Mouse (Mus musculus): ENCODE measurements at regions not wholly inside any gene's neighbourhood (a gene's known extent, or its start where the extent isn't known, plus 50 kb on each side); places are given as distances from the start of the nearest gene placed in this dataset.

GRCm38 (mm10) chr19:18200105-18200782 lies 362.8 kb upstream of the Pcsk5 start:
- no peak for DNase-seq (ENCODE audit: low read depth, low spot score)

GRCm38 (mm10) chr19:18189102-18189742 lies 351.8 kb upstream of the Pcsk5 start:
- DNase-seq (ENCODE audit: low read depth, low spot score), result peak; percentile 18

GRCm38 (mm10) chr19:18188122-18188866 lies 350.9 kb upstream of the Pcsk5 start:
- no peak for DNase-seq (ENCODE audit: low read depth, low spot score)

GRCm38 (mm10) chr19:18185767-18186554 lies 348.5 kb upstream of the Pcsk5 start:
- no peak for DNase-seq (ENCODE audit: low read depth, low spot score)

GRCm38 (mm10) chr19:18185211-18185610 lies 347.8 kb upstream of the Pcsk5 start:
- DNase-seq (ENCODE audit: low read depth, low spot score), result no peak

GRCm38 (mm10) chr19:18176200-18176599 lies 338.8 kb upstream of the Pcsk5 start:
- DNase-seq (ENCODE audit: low read depth, low spot score), result no peak

- DNase-seq (ENCODE audit: low read depth, low spot score), result no peak
Measured at GRCm38 (mm10) chr19:18146494-18146893, 309.1 kb upstream of the Pcsk5 start.

GRCm38 (mm10) chr19:18130936-18131335 lies 293.5 kb upstream of the Pcsk5 start:
- DNase-seq (ENCODE audit: low read depth, low spot score), result no peak

GRCm38 (mm10) chr19:18128786-18129185 lies 291.4 kb upstream of the Pcsk5 start:
- DNase-seq (ENCODE audit: low read depth, low spot score), result no peak

GRCm38 (mm10) chr19:18106236-18106635 lies 268.8 kb upstream of the Pcsk5 start:
- no peak for DNase-seq (ENCODE audit: low read depth, low spot score)

GRCm38 (mm10) chr19:18104590-18104989 lies 267.2 kb upstream of the Pcsk5 start:
- DNase-seq (ENCODE audit: low read depth, low spot score), result peak; percentile 20

GRCm38 (mm10) chr19:18101423-18102341 lies 264.2 kb upstream of the Pcsk5 start:
- DNase-seq (ENCODE audit: low read depth, low spot score), result no peak

GRCm38 (mm10) chr19:18083312-18083711 lies 245.9 kb upstream of the Pcsk5 start:
- no peak for DNase-seq (ENCODE audit: low read depth, low spot score)

- DNase-seq (ENCODE audit: low read depth, low spot score), result no peak
Measured at GRCm38 (mm10) chr19:18068919-18069318, 231.5 kb upstream of the Pcsk5 start.

GRCm38 (mm10) chr19:18067855-18068494 lies 230.5 kb upstream of the Pcsk5 start:
- DNase-seq (ENCODE audit: low read depth, low spot score), result no peak

- DNase-seq (ENCODE audit: low read depth, low spot score), result no peak
Measured at GRCm38 (mm10) chr19:18057256-18057890, 219.9 kb upstream of the Pcsk5 start.

- no peak for DNase-seq (ENCODE audit: low read depth, low spot score)
Measured at GRCm38 (mm10) chr19:18056414-18057254, 219.2 kb upstream of the Pcsk5 start.

GRCm38 (mm10) chr19:18050353-18050752 lies 212.9 kb upstream of the Pcsk5 start:
- DNase-seq (ENCODE audit: low read depth, low spot score), result no peak

GRCm38 (mm10) chr19:18034225-18034624 lies 196.8 kb upstream of the Pcsk5 start:
- DNase-seq (ENCODE audit: low read depth, low spot score), result no peak
